Mouse (Mus musculus): ENCODE measurements around the gene Bhlha9.

Bhlha9 gene

GRCm38 (mm10) chr11:76671871-76672475 lies at the start of gene Bhlha9:
Bhlha9 (plus strand) TSS chr11:76672470.
- no peak for DNase-seq (ENCODE audit: low spot score)

GRCm38 (mm10) chr11:76622566-76623205 lies 49.6 kb upstream of the Bhlha9 start:
- DNase-seq (ENCODE audit: low spot score), result no peak

- peak; percentile 46 for DNase-seq (ENCODE audit: low spot score)
These were observed 48.9 kb upstream of the Bhlha9 start for GRCm38 (mm10) chr11:76623206-76623961.

GRCm38 (mm10) chr11:76624071-76624470 lies 48.2 kb upstream of the Bhlha9 start:
- DNase-seq (ENCODE audit: low spot score), result no peak

- no peak for DNase-seq (ENCODE audit: low spot score)
These were observed 47.4 kb upstream of the Bhlha9 start for GRCm38 (mm10) chr11:76624881-76625280.

- no peak for DNase-seq (ENCODE audit: low spot score)
These were observed 43.7 kb upstream of the Bhlha9 start for GRCm38 (mm10) chr11:76628613-76629012.

- no peak for DNase-seq (ENCODE audit: low spot score)
These were observed 42.2 kb upstream of the Bhlha9 start for GRCm38 (mm10) chr11:76630023-76630422.

GRCm38 (mm10) chr11:76630487-76630886 lies 41.8 kb upstream of the Bhlha9 start:
- DNase-seq (ENCODE audit: low spot score), result no peak

GRCm38 (mm10) chr11:76639269-76639985 lies 32.8 kb upstream of the Bhlha9 start:
- DNase-seq (ENCODE audit: low spot score), result no peak

GRCm38 (mm10) chr11:76640231-76640630 lies 32.0 kb upstream of the Bhlha9 start:
- DNase-seq (ENCODE audit: low spot score), result no peak

GRCm38 (mm10) chr11:76644257-76644656 lies 28.0 kb upstream of the Bhlha9 start:
- no peak for DNase-seq (ENCODE audit: low spot score)

- no peak for DNase-seq (ENCODE audit: low spot score)
These were observed 27.2 kb upstream of the Bhlha9 start for GRCm38 (mm10) chr11:76645036-76645435.

GRCm38 (mm10) chr11:76645955-76646354 lies 26.3 kb upstream of the Bhlha9 start:
- DNase-seq (ENCODE audit: low spot score), result peak; percentile 95

- DNase-seq (ENCODE audit: low spot score), result peak; percentile 35
These were observed 25.2 kb upstream of the Bhlha9 start for GRCm38 (mm10) chr11:76647062-76647461.

- DNase-seq (ENCODE audit: low spot score), result peak; percentile 90
These were observed 24.8 kb upstream of the Bhlha9 start for GRCm38 (mm10) chr11:76647500-76647899.

- DNase-seq (ENCODE audit: low spot score), result peak; percentile 32
These were observed 21.3 kb upstream of the Bhlha9 start for GRCm38 (mm10) chr11:76650862-76651560.

- DNase-seq (ENCODE audit: low spot score), result no peak
These were observed 19.4 kb upstream of the Bhlha9 start for GRCm38 (mm10) chr11:76652838-76653334.

- DNase-seq (ENCODE audit: low spot score), result peak; percentile 31
These were observed 17.2 kb upstream of the Bhlha9 start for GRCm38 (mm10) chr11:76655106-76655505.

- no peak for DNase-seq (ENCODE audit: low spot score)
These were observed 14.8 kb upstream of the Bhlha9 start for GRCm38 (mm10) chr11:76657450-76657970.

- no peak for DNase-seq (ENCODE audit: low spot score)
These were observed 12.9 kb upstream of the Bhlha9 start for GRCm38 (mm10) chr11:76659138-76659930.
